Mouse (Mus musculus): ENCODE data around the gene Slc16a3. TPM values are rescaled to one million over a fixed set of nuclear protein-coding genes. Genes with fewer than 3 reads are reported as not detected.

Slc16a3 gene
- polyA plus RNA-seq, 1 experiment: 2.9 TPM

GRCm38 (mm10) chr11:120905430-120905873 is 42.8 kb upstream of the Slc16a3 start:
- Histone ChIP-seq H3K27me3 (replicated peaks; ENCODE audit: control insufficient read depth, insufficient read depth, low read length) (no peaks in the 10 kb centered on the region), H3K36me3 (ENCODE audit: control insufficient read depth, insufficient read depth, low read length) (no peaks in the 10 kb centered on the region), H3K4me1 (ENCODE audit: control insufficient read depth, insufficient read depth, low read length) (peaks cover 9% of the 10 kb centered on the region; the same call in 1 of the 2 replicates), H3K27ac (ENCODE audit: insufficient read depth, low read depth, low read length) (no peak overlapping the region), H3K4me3 (ENCODE audit: insufficient read depth, low read depth, low read length) (no peak overlapping the region)
- 3% methylated on average over 1 of the region's 1 CpGs for WGBS
- peak; percentile 82 for DNase-seq
- no peak for TF ChIP-seq POLR2A (IDR thresholded peaks at IDR 0.05; ENCODE audit: low read depth, low read length)
- TF ChIP-seq CTCF (conservative IDR thresholded peaks at IDR 0.05; ENCODE audit: insufficient read depth, insufficient read length, low read depth, low read length): peak; percentile 100; the same call in 1 of the 2 replicates

- H3K27ac ChIP-seq (ENCODE audit: insufficient read depth, low read depth, low read length): no peak overlapping the region
- H3K4me3 ChIP-seq (ENCODE audit: insufficient read depth, low read depth, low read length): no peak overlapping the region
- TF ChIP-seq POLR2A (IDR thresholded peaks at IDR 0.05; ENCODE audit: low read depth, low read length) (no peak), CTCF (conservative IDR thresholded peaks at IDR 0.05; ENCODE audit: insufficient read depth, insufficient read length, low read depth, low read length) (no peak)
- H3K36me3 ChIP-seq (ENCODE audit: control insufficient read depth, insufficient read depth, low read length): no peaks in the 10 kb centered on the region
- no peaks in the 10 kb centered on the region for H3K4me1 ChIP-seq (ENCODE audit: control insufficient read depth, insufficient read depth, low read length)
- 96% methylated on average over 4 of the region's 4 CpGs for WGBS
- DNase-seq: no peak
- no peaks in the 10 kb centered on the region for H3K27me3 ChIP-seq (replicated peaks; ENCODE audit: control insufficient read depth, insufficient read depth, low read length)
Measured at GRCm38 (mm10) chr11:120913796-120914195, 34.5 kb upstream of the Slc16a3 start.

GRCm38 (mm10) chr11:120916477-120916876 is 31.8 kb upstream of the Slc16a3 start:
- Histone ChIP-seq H3K27me3 (replicated peaks; ENCODE audit: control insufficient read depth, insufficient read depth, low read length) (no peaks in the 10 kb centered on the region), H3K36me3 (ENCODE audit: control insufficient read depth, insufficient read depth, low read length) (no peaks in the 10 kb centered on the region), H3K27ac (ENCODE audit: insufficient read depth, low read depth, low read length) (no peak overlapping the region), H3K4me3 (ENCODE audit: insufficient read depth, low read depth, low read length) (no peak overlapping the region), H3K4me1 (ENCODE audit: control insufficient read depth, insufficient read depth, low read length) (no peaks in the 10 kb centered on the region)
- no peak for DNase-seq
- 66% methylated on average over 3 of the region's 3 CpGs for WGBS
- no peak for TF ChIP-seq POLR2A (IDR thresholded peaks at IDR 0.05; ENCODE audit: low read depth, low read length)
- no peak for TF ChIP-seq CTCF (conservative IDR thresholded peaks at IDR 0.05; ENCODE audit: insufficient read depth, insufficient read length, low read depth, low read length)

GRCm38 (mm10) chr11:120917756-120918155 is 30.5 kb upstream of the Slc16a3 start:
- Histone ChIP-seq H3K4me1 (ENCODE audit: control insufficient read depth, insufficient read depth, low read length) (no peaks in the 10 kb centered on the region), H3K27me3 (replicated peaks; ENCODE audit: control insufficient read depth, insufficient read depth, low read length) (no peaks in the 10 kb centered on the region), H3K4me3 (ENCODE audit: insufficient read depth, low read depth, low read length) (no peak overlapping the region), H3K27ac (ENCODE audit: insufficient read depth, low read depth, low read length) (no peak overlapping the region), H3K36me3 (ENCODE audit: control insufficient read depth, insufficient read depth, low read length) (no peaks in the 10 kb centered on the region)
- DNase-seq: no peak
- no peak for TF ChIP-seq CTCF (conservative IDR thresholded peaks at IDR 0.05; ENCODE audit: insufficient read depth, insufficient read length, low read depth, low read length)
- no peak for TF ChIP-seq POLR2A (IDR thresholded peaks at IDR 0.05; ENCODE audit: low read depth, low read length)
- 98% methylated on average over 5 of the region's 5 CpGs for WGBS

- WGBS: 94% methylated on average over 3 of the region's 3 CpGs
- no peak overlapping the region for H3K4me3 ChIP-seq (ENCODE audit: insufficient read depth, low read depth, low read length)
- TF ChIP-seq CTCF (conservative IDR thresholded peaks at IDR 0.05; ENCODE audit: insufficient read depth, insufficient read length, low read depth, low read length): no peak
- TF ChIP-seq POLR2A (IDR thresholded peaks at IDR 0.05; ENCODE audit: low read depth, low read length): no peak
- no peak overlapping the region for H3K27ac ChIP-seq (ENCODE audit: insufficient read depth, low read depth, low read length)
- no peaks in the 10 kb centered on the region for H3K27me3 ChIP-seq (replicated peaks; ENCODE audit: control insufficient read depth, insufficient read depth, low read length)
- no peaks in the 10 kb centered on the region for H3K4me1 ChIP-seq (ENCODE audit: control insufficient read depth, insufficient read depth, low read length)
- no peaks in the 10 kb centered on the region for H3K36me3 ChIP-seq (ENCODE audit: control insufficient read depth, insufficient read depth, low read length)
- no peak for DNase-seq
Measured at GRCm38 (mm10) chr11:120922528-120922927, 25.8 kb upstream of the Slc16a3 start.

- H3K27me3 ChIP-seq (replicated peaks; ENCODE audit: control insufficient read depth, insufficient read depth, low read length): no peaks in the 10 kb centered on the region
- 95% methylated on average over 4 of the region's 4 CpGs for WGBS
- no peaks in the 10 kb centered on the region for H3K36me3 ChIP-seq (ENCODE audit: control insufficient read depth, insufficient read depth, low read length)
- TF ChIP-seq POLR2A (IDR thresholded peaks at IDR 0.05; ENCODE audit: low read depth, low read length): no peak
- TF ChIP-seq CTCF (conservative IDR thresholded peaks at IDR 0.05; ENCODE audit: insufficient read depth, insufficient read length, low read depth, low read length): no peak
- no peak overlapping the region for H3K27ac ChIP-seq (ENCODE audit: insufficient read depth, low read depth, low read length)
- H3K4me3 ChIP-seq (ENCODE audit: insufficient read depth, low read depth, low read length): no peak overlapping the region
- DNase-seq: no peak
- peaks cover 3% of the 10 kb centered on the region; the same call in 1 of the 2 replicates for H3K4me1 ChIP-seq (ENCODE audit: control insufficient read depth, insufficient read depth, low read length)
Measured at GRCm38 (mm10) chr11:120928468-120928867, 19.8 kb upstream of the Slc16a3 start.

- Histone ChIP-seq H3K4me3 (ENCODE audit: insufficient read depth, low read depth, low read length) (no peak overlapping the region), H3K36me3 (ENCODE audit: control insufficient read depth, insufficient read depth, low read length) (no peaks in the 10 kb centered on the region), H3K27ac (ENCODE audit: insufficient read depth, low read depth, low read length) (no peak overlapping the region), H3K4me1 (ENCODE audit: control insufficient read depth, insufficient read depth, low read length) (peaks cover 3% of the 10 kb centered on the region; the same call in 1 of the 2 replicates), H3K27me3 (replicated peaks; ENCODE audit: control insufficient read depth, insufficient read depth, low read length) (no peaks in the 10 kb centered on the region)
- DNase-seq: no peak
- TF ChIP-seq POLR2A (IDR thresholded peaks at IDR 0.05; ENCODE audit: low read depth, low read length): no peak
- no peak for TF ChIP-seq CTCF (conservative IDR thresholded peaks at IDR 0.05; ENCODE audit: insufficient read depth, insufficient read length, low read depth, low read length)
- WGBS: 85% methylated on average over 4 of the region's 4 CpGs
Measured at GRCm38 (mm10) chr11:120931479-120931878, 16.8 kb upstream of the Slc16a3 start.
